Mouse (Mus musculus) brain, embryonic 14.5 days (tissue): ENCODE results near the gene Tpr. TPM values are rescaled to one million over a fixed set of nuclear protein-coding genes. Genes with fewer than 3 reads are reported as not detected.

Experiments used
- DNase-seq: peaks from one replicate; pipeline ENCODE4 v3.0.0-alpha.2; 2011; ENCODE audit warnings: low read depth
- CTCF ChIP-seq: fragments of 200-500 bp; IDR thresholded peaks from 2 replicates; pipeline ENCODE4 v1.5.1; 2012; ENCODE audit warnings: inconsistent platforms, mild to moderate bottlenecking, moderate library complexity, borderline replicate concordance; ENCODE audit not compliant: insufficient read depth, insufficient read length; ENCODE audit errors: extremely low read depth
- POLR2A ChIP-seq: fragments of 200-500 bp; IDR thresholded peaks from 2 replicates; pipeline ENCODE4 v1.6.1; 2012; ENCODE audit warnings: mild to moderate bottlenecking, inconsistent platforms, borderline replicate concordance; ENCODE audit not compliant: poor library complexity, insufficient read depth, insufficient read length, severe bottlenecking; ENCODE audit errors: extremely low read depth
- polyA plus RNA-seq: library from polyadenylated mRNA; depleted of rRNA; stranded (reverse); fragments of >200 nt; gene quantifications from 2 replicates; pipeline ENCODE4 v1.2.3, GENCODE M21; 2012

Tpr gene
- polyA plus RNA-seq, 1 experiment: 111 TPM

DNA sequence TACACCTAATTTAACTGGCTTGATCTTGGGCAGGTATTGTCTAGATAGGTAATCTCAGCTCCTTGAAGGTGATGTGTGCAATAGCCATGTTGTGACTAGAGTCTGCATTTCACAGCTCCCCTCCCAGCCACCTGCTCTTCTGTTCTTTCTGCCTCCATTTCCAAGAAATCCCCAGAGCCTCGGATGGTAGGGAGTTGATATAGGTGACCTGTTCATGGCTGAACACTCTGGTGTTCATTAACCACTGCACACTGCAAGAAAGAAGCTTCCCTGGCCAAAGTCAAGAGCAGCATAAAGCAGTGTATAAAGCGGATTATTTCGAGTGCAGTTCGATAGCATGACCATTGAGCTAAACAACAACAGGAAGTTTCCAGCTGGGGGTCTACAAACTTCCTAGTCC lies 25.8 kb downstream of the Tpr start:
- TF ChIP-seq POLR2A: no peak
- no peak for TF ChIP-seq CTCF
- DNase-seq: no peak

DNA sequence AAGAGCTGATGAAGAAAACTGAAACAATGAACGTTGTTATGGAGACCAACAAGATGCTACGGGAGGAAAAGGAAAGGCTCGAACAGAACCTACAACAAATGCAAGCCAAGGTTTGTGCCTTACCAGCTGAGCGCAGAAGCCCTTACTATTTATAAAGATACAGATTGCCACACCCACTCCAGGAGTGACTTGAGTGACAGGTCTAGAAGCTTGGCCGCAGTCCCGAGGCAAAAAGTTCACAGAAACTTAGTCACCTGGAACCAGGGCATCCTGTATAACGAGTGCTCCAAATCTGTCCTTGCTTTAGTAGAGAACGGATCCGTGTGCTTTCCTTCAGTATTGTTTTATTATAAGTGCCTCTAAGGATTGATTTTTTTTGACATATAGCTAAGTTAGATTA lies 33.0 kb downstream of the Tpr start:
- no peak for DNase-seq
- no peak for TF ChIP-seq CTCF
- no peak for TF ChIP-seq POLR2A

DNA sequence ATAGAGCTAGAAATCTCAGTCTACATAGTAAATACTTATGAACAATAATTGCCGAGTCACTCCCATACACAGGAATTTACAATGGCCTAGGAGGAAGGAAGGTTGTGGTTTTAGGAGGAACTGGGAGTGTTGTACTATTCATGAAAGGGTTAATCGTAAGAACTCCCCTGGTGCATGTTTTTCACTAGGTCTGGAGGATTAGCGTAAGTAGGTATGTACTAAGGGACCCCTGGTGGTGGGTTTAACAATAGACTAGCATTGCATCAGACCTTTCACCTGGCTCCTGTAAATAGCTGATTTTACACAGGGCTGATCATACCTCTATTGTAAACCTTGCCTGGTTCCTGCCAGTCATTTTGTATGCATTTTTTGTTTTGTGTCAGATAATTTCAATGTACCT lies 33.6 kb downstream of the Tpr start:
- no peak for TF ChIP-seq CTCF
- no peak for TF ChIP-seq POLR2A

DNA sequence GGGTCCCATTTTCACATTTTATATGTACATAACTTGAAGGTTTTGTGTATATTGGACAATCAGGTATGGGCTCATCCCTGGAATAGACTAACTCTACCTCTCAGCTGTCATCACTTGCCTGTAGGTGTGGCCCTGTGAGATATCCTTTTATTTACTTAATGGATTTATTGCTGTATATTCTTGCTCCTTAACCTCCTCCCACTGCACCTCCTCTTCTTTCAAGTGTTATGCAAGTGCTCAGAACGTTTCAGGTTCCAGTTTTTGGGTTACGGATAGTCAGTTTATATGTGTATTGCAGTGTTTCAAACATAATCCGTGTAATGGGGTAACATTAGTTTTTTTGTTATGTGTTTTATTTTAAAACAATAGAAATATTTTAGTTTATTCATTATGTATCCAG lies 46.0 kb downstream of the Tpr start:
- DNase-seq: no peak
- no peak for TF ChIP-seq POLR2A
- TF ChIP-seq CTCF: no peak

More for the DNA sequence above, 33.6 kb downstream of the Tpr start:
- no peak for DNase-seq

DNA sequence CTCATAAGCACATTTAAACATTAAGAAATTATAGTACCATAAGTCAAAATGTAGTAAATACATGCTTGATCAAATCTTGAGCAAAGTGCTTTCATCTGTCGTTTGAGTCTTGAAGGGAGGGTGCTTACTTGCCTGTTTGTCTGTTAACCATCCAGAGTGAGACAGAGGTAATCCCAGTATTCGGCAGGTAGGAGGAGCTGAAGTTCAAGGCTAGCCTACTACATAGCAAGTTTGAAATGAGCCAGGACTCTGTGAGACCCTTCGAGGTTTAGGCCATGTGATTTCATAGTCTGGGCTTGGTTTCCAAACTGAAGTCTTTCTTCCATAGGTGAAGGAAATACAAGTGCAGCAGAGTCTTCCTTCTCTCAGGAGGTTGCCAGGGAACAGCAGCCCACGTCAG lies 49.1 kb downstream of the Tpr start:
- no peak for DNase-seq
- no peak for TF ChIP-seq POLR2A

DNA sequence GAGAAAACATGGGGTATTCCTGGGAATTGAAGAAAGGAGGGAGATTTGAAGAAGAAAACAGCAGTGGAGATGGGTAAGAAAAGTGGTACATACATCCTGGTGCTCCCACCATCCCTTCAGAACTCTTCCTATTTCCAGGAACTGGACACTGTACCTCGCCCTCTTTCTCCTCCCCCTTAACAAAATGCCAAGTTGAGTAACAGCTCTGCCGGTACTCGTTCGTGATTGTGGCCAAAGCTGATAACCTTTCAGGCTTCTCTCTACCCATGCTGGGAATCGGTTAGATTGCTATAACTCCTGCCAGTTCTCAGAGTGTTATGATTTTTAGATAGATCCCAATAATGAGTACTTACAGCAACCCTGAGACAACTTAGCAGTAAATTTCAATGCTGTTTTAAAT lies 66.3 kb downstream of the Tpr start:
- TF ChIP-seq POLR2A (no peak), CTCF (no peak)
- no peak for DNase-seq

DNA sequence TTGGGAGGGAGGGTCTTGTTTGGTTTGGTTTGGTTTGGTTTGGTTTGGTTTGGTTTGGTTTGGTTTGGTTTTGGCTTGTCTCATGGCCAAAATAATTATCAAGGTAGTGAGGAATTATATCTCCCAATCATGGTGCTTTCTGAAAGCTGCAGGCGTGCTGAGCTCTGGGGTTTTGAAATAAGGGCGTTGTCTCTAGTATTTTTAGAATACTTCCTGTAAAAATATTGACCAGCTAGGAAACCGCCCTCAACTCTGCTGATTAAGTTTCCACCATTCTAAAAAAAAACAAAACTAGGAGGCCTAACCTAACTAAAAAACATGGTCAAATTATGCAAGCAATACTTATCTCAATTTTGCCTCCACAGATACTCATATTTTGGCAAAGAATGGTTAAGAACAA lies 67.0 kb downstream of the Tpr start:
- DNase-seq: no peak
- TF ChIP-seq POLR2A: no peak
- TF ChIP-seq CTCF: no peak

DNA sequence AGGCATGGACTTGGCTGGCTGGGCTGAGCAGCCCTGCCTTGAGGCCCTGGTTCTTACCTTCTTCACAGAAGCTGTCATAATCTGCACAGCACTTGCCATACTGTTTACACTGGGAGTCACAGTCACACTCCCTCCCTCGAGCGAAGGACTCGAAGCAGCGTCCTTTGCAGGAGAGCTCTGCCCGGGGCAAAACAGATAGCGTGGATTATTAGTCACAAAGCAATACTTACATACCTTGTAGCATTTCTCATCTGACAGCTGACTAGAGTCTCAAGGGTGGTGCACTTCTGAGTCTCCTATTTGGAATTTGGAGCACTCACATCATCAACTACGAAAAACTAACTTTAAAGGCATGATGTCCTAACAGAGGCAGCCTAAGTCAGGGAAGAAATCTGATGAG lies 68.0 kb downstream of the Tpr start:
- TF ChIP-seq CTCF: no peak
- no peak for TF ChIP-seq POLR2A
- no peak for DNase-seq

DNA sequence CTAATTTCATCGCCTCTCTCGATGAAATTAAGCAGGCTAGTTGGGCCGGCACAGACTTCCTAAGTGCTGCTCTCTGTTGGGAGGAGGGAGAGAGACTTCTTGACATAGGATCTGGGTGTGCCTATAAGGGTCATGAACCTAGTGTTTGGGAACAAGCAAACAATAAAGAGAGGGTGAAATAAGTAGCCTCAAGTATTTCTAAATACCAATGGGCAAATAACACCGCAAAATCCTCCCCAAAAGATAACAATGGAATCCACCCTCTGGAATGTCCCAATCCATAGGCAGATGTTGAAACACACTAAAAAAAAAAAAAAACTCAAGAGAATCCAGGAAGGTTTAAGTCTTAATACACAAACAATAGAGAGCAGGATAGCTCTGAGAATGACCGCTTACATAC lies 70.4 kb downstream of the Tpr start:
- no peak for TF ChIP-seq POLR2A
- no peak for TF ChIP-seq CTCF

DNA sequence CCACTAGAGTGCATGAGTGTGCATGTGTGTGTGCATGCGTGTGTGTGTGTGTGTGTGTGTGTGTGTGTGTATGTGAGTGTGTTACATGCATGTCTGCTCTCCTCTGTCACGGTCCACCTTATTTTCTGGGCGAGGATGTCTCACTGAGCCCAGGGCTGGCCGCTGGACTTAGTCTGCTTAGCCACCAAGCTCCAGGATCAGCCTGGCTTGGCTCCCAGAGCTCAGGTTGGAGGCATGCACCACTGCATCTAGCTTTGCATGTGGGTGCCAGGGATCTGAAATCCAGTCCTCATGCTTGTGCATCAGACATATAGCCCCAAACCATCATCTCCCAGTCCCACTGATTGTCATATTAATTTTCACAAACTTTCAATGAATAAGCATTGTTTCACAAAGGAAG lies 71.1 kb downstream of the Tpr start:
- no peak for DNase-seq

More for the DNA sequence above, 70.4 kb downstream of the Tpr start:
- DNase-seq: no peak

DNA sequence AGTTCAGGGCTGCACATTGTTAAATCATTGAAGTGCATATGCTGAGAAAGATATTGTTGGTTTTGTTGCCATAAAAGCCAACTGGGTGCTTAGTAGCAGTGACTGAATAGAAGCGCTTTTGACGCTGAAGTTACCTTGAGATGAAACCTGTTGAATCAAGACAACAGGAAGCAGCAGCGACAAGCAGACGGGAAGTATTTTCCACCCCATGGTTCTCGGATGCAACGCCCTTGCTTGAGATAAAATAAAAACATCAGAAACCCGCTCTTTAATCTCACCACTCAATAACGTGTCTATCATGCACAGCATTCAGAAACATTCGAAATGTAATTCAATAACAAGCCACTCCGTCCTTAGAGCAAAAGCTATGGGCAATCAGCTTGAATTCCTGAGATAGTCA lies 72.7 kb downstream of the Tpr start:
- no peak for TF ChIP-seq POLR2A
- TF ChIP-seq CTCF: no peak
- no peak for DNase-seq

More for the DNA sequence above, 71.1 kb downstream of the Tpr start:
- no peak for TF ChIP-seq CTCF
- no peak for TF ChIP-seq POLR2A

DNA sequence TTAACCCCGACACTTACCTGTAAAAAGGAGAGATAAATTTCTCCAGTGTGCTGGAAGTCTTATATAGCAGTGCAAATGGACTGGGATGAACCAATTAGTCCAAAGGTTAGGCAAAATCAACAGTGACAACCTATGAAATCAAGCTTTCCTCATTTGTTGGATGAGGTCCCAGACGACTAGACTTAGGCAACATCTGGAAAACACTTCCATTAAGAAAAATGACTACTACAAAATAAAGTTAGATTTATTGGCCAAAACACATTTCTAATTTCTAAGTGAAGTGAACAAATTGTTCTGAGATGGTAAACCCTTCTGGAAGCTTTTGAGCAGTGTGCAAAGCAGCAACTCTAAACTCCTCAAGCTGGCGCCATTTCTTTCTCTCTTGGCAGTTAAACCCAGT lies 73.5 kb downstream of the Tpr start, which contains the start of gene Prg4:
Gene Prg4, minus strand, starts transcription at position 34 of the 400 bp plus-strand sequence.
- TF ChIP-seq POLR2A: no peak
- no peak for TF ChIP-seq CTCF
- DNase-seq: no peak

DNA sequence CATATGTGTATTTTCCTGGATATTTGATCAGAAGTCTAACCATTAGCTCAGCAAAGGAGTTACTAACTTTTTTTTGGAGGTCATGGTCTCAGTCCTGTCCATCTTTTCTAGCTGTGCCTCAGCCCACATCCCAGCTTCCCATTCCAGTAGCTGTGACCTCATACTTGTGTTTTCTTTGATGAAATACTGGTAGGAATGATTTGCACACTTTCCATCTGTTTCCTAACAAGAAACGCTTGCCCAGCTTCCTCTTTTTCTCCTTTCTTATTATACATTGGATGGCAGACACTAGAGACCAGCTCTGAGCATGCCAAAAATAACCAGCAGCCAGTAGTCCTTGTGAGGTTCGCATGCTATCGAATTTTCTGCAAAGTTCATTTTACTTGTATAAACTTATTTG lies 77.4 kb downstream of the Tpr start:
- TF ChIP-seq CTCF: no peak
- TF ChIP-seq POLR2A: no peak
- no peak for DNase-seq
